Mouse (Mus musculus) spleen, embryonic (tissue): ENCODE data around the gene 4930505A04Rik.
"Not testable (repeated sequence)": the region's sequence is repeated elsewhere in the genome, so short reads cannot be mapped to it uniquely, and the experiment has no call there.

Source experiments
- CTCF ChIA-PET: fragments of 350-600 bp; sonication (Branson Sonifier 250); formaldehyde crosslinking; loops from one replicate; lab custom pipeline; 2022; lab: Charles Lee

The 4930505A04Rik gene

GRCm38 (mm10) chr11:30471751-30472593 lies at the start of gene 4930505A04Rik:
4930505A04Rik (minus strand) TSS chr11:30471827.
- CTCF ChIA-PET: no interaction called here

GRCm38 (mm10) chr11:30517133-30517532 lies 45.5 kb upstream of the 4930505A04Rik start:
- CTCF ChIA-PET: no interaction called here

GRCm38 (mm10) chr11:30508178-30508577 lies 36.6 kb upstream of the 4930505A04Rik start:
- CTCF ChIA-PET: no interaction called here

GRCm38 (mm10) chr11:30498738-30499355 lies 27.2 kb upstream of the 4930505A04Rik start:
- CTCF ChIA-PET: no interaction called here

- CTCF ChIA-PET: no interaction called here
These were observed 25.5 kb upstream of the 4930505A04Rik start for GRCm38 (mm10) chr11:30497151-30497550.

- CTCF ChIA-PET: no interaction called here
These were observed 20.1 kb upstream of the 4930505A04Rik start for GRCm38 (mm10) chr11:30491515-30492260.

GRCm38 (mm10) chr11:30488183-30488582 lies 16.6 kb upstream of the 4930505A04Rik start:
- CTCF ChIA-PET: no interaction called here

GRCm38 (mm10) chr11:30483286-30483685 lies 11.7 kb upstream of the 4930505A04Rik start:
- CTCF ChIA-PET: no interaction called here

GRCm38 (mm10) chr11:30471187-30471586 lies 440 bp downstream of the 4930505A04Rik start:
- CTCF ChIA-PET: interaction anchor here (0.6 kb wide), 1 partner anchor 10 kb away, joined by 3 read pairs; no protein-coding TSS in a partner anchor

GRCm38 (mm10) chr11:30454331-30454730 lies 17.3 kb downstream of the 4930505A04Rik start:
- CTCF ChIA-PET: no interaction called here

- CTCF ChIA-PET: no interaction called here
These were observed 23.5 kb downstream of the 4930505A04Rik start for GRCm38 (mm10) chr11:30448126-30448525.

GRCm38 (mm10) chr11:30447561-30447960 lies 24.1 kb downstream of the 4930505A04Rik start:
- CTCF ChIA-PET: no interaction called here

GRCm38 (mm10) chr11:30444192-30444905 lies 27.3 kb downstream of the 4930505A04Rik start:
- CTCF ChIA-PET: not testable (repeated sequence)

- CTCF ChIA-PET: no interaction called here
These were observed 27.9 kb downstream of the 4930505A04Rik start for GRCm38 (mm10) chr11:30443746-30444145.

GRCm38 (mm10) chr11:30433256-30433950 lies 38.2 kb downstream of the 4930505A04Rik start:
- CTCF ChIA-PET: no interaction called here

- CTCF ChIA-PET: no interaction called here
These were observed 66.0 kb downstream of the 4930505A04Rik start for GRCm38 (mm10) chr11:30405581-30405980.

- CTCF ChIA-PET: no interaction called here
These were observed 66.9 kb downstream of the 4930505A04Rik start for GRCm38 (mm10) chr11:30404619-30405200.

GRCm38 (mm10) chr11:30394351-30394750 lies 77.3 kb downstream of the 4930505A04Rik start:
- CTCF ChIA-PET: no interaction called here

- CTCF ChIA-PET: no interaction called here
These were observed 88.6 kb downstream of the 4930505A04Rik start for GRCm38 (mm10) chr11:30383076-30383475.
